Mouse (Mus musculus): Measurements from ENCODE around the gene Klf6. TPM values are rescaled to one million over a fixed set of nuclear protein-coding genes. Genes with fewer than 3 reads are reported as not detected.

Klf6 gene
- total RNA-seq, 2 experiments from 2014 or later, result 64.8 to 69.7 TPM

- DNase-seq, result peak; percentile 69 to 82
These were observed 1.5 kb downstream of the Klf6 start for GRCm38 (mm10) chr13:5862626-5863407.

GRCm38 (mm10) chr13:5863408-5863891 is 2.2 kb downstream of the Klf6 start:
- peak; percentile 79 for DNase-seq

DNA sequence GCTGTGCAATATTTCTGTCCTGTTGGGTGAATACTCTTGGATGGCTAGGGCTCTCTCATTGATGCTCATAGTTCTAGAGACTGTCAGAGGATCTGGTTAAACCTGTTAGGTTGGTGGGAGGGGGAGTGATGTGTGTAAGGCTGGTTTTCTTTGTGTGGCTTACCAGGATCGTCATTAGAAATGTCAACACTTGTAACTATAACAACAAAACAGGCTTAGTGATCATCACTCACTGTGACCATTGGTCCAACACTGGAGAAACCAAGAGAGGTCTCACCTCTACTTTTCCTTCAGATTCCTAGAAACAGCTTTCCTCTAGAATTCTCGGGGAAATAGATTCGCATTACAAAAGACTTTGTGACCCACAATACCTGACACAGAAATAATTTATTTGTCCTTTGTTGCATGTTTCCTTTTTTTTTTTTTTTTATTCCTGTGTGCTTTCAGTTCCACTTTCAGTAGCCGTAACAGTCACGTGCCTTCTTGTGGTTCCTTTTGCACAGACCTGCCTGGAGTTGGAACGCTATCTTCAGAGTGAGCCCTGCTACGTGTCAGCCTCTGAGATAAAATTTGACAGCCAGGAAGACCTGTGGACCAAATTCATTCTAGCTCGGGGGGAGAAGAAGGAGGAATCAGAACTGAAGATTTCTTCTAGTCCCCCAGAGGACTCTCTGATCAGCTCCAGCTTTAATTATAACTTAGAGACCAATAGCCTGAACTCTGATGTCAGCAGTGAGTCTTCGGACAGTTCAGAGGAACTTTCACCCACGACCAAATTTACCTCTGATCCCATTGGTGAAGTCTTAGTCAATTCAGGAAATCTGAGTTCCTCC is 3.2 kb downstream of the Klf6 start:
- peak; percentile 69 to 75 for DNase-seq

DNA sequence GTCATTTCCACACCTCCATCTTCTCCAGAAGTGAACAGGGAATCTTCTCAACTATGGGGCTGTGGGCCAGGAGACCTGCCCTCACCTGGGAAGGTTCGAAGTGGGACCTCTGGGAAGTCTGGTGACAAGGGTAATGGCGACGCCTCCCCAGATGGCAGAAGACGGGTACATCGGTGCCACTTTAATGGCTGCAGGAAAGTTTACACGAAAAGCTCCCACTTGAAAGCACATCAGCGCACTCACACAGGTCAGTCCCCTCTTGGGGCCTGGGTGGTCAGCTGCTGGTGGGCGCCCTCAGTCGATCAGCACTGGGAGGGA is 3.8 kb downstream of the Klf6 start:
- DNase-seq, result peak; percentile 24 to 54

GRCm38 (mm10) chr13:5866091-5866490 is 4.8 kb downstream of the Klf6 start:
- DNase-seq, result no peak

GRCm38 (mm10) chr13:5866532-5866931 is 5.2 kb downstream of the Klf6 start:
- peak in 1 of 2 experiments; percentile 39 for DNase-seq

DNA sequence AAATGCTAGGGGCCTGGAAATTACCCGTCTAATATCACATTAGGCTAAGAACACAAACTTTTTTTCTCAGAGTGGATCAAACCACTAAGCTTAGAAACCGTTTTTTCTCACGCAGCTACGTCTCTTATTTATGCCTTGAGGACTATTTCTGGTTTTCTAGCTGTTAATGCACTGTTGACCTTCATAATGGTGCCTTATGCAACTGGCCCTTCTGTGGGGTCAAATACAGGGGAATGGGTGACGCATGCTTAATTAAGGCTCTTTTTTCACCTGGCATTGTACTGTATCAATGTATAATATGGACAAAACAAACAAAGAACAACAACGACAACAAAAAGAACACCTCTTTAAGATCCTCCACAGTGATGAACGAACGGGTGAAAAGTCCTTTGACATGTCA is 7.1 kb downstream of the Klf6 start:
- DNase-seq, result no peak

DNA sequence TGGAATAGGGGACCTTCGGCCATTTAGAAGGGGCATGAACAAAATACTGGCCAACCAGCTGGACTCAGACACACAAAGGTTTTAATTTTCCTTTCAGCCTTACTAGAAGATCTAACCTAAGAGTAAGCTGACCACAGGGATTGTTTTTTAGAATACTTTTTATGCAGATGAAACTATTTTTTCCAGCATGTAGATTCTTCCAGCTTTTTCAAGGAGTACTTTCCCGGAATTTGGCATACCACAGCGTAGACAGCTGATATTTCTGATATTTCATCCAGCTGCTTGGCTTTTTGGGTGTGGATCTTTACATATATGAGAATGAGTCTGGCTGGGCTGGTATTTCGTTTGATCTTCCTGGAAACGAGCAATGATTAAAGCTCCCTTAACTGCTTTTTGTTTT is 8.2 kb downstream of the Klf6 start:
- peak in 1 of 2 experiments; percentile 42 for DNase-seq

- DNase-seq, result peak; percentile 69 to 71
These were observed 8.6 kb downstream of the Klf6 start for GRCm38 (mm10) chr13:5869842-5870241.

- peak; percentile 82 to 90 for DNase-seq
These were observed 9.3 kb downstream of the Klf6 start for GRCm38 (mm10) chr13:5870382-5871272.

GRCm38 (mm10) chr13:5871414-5871813 is 10.1 kb downstream of the Klf6 start:
- peak in 1 of 2 experiments; percentile 29 for DNase-seq

DNA sequence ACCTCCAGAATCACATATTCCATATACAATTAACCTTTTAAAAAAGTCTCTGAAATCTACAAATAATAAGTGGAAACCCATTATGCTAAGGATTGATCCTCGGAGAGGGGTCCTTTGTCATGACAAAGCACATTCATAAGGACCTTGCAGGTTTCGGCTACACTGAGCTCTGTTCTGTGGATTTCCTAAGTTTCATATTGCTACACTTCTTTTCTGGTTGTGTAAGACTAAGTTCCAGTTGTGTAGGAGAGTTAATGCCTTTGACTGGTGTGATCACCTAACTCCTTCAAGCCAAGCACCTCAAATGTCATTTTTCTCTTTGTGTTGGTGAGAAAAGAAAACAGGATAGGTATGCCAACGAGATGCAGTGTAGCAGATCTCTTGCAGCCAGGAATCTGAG is 12.4 kb downstream of the Klf6 start:
- no peak for DNase-seq

GRCm38 (mm10) chr13:5875478-5875877 is 14.2 kb downstream of the Klf6 start:
- no peak for DNase-seq

DNA sequence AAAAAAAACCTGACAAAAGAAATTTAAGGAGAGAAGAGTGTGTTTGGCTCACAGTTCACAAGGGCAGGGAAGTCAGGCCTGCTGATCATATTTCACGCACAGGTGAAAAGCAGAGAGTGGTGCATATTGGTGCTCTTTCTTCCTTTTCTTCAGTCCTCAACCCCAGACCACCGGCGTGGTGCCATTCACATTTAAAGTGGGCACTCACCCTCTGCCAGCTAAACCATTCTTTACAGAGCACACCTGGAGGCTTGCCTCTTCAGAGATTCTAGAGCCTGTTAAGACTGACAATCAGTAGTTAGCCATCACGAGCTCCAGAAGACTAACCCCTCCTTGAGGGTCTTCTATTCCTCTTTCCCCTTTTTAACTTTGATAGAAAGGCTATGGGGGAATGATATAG is 17.5 kb downstream of the Klf6 start:
- no peak for DNase-seq

DNA sequence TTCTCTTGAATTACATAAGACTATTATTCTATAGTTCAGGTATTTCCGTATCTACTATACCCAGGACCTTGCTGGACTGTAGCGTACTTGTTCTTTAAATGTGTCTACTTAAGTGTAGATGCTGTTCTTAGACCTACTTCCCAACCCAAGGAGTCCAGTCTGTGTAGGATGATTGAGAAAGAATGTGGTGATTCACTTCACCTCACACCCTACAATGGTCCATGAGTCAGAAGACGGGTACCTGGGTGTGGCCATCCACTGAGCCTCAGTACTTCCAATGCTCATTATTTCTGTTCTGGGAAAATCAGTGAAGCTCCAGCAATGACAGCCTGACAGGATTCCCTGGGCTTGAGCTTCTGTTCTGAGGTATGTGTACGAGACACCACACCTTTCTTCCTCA is 25.5 kb downstream of the Klf6 start:
- no peak for DNase-seq

GRCm38 (mm10) chr13:5888164-5888563 is 26.9 kb downstream of the Klf6 start:
- DNase-seq, result peak; percentile 28 to 36

- DNase-seq, result no peak
These were observed 27.4 kb downstream of the Klf6 start for GRCm38 (mm10) chr13:5888731-5889130.

GRCm38 (mm10) chr13:5890035-5890434 is 28.8 kb downstream of the Klf6 start:
- DNase-seq, result no peak

GRCm38 (mm10) chr13:5892684-5893447 is 31.6 kb downstream of the Klf6 start:
- DNase-seq, result no peak

- no peak for DNase-seq
These were observed 33.6 kb downstream of the Klf6 start for GRCm38 (mm10) chr13:5894910-5895309.

- no peak for DNase-seq
These were observed 34.6 kb downstream of the Klf6 start for GRCm38 (mm10) chr13:5895851-5896250.
